Mouse (Mus musculus) testis, adult 2 months (tissue): ENCODE results near the gene Elmo1. TPM values are rescaled to one million over a fixed set of nuclear protein-coding genes. Genes with fewer than 3 reads are reported as not detected.

Source experiments
- H3K27ac ChIP-seq: fragments of 200-500 bp; 2 replicates; pipeline ENCODE4 v1.5.1; 2012; ENCODE audit warnings: low read depth, low read length; ENCODE audit not compliant: control insufficient read depth, insufficient read depth
- H3K27me3 ChIP-seq: fragments of 200-500 bp; 2 replicates; pipeline ENCODE4 v1.6.1; 2012; ENCODE audit warnings: mild to moderate bottlenecking, low read length, moderate library complexity; ENCODE audit not compliant: control insufficient read depth, insufficient read depth
- H3K36me3 ChIP-seq: fragments of 200-500 bp; 2 replicates; pipeline ENCODE4 v1.6.1; 2012; ENCODE audit warnings: mild to moderate bottlenecking, low read length; ENCODE audit not compliant: control insufficient read depth, insufficient read depth
- H3K4me1 ChIP-seq: fragments of 200-500 bp; 2 replicates; pipeline ENCODE4 v1.6.1; 2012; ENCODE audit warnings: low read length; ENCODE audit not compliant: control insufficient read depth, insufficient read depth
- H3K4me3 ChIP-seq: fragments of 200-500 bp; 2 replicates; pipeline ENCODE4 v1.5.1; 2012; ENCODE audit warnings: low read depth, mild to moderate bottlenecking, low read length, moderate library complexity, mixed read lengths; ENCODE audit not compliant: control insufficient read depth
- CTCF ChIP-seq: fragments of 200-500 bp; IDR thresholded peaks from 2 replicates; pipeline ENCODE4 v1.5.1; 2012; ENCODE audit warnings: low read depth, mild to moderate bottlenecking, inconsistent platforms, low read length, moderate library complexity; ENCODE audit not compliant: control insufficient read depth, insufficient read depth, insufficient replicate concordance
- POLR2A ChIP-seq: fragments of 200-500 bp; IDR thresholded peaks from 2 replicates; pipeline ENCODE4 v1.6.1; 2012; ENCODE audit warnings: low read depth, mild to moderate bottlenecking, inconsistent platforms, low read length, moderate library complexity; ENCODE audit not compliant: control insufficient read depth
- polyA plus RNA-seq: library from polyadenylated mRNA; depleted of rRNA; stranded (reverse); fragments of >200 nt; gene quantifications from 2 replicates; pipeline ENCODE4 v1.2.3, GENCODE M21; 2012; rRNA removed

Gene Elmo1
- 16.3 and 17.9 TPM in 2 replicates for polyA plus RNA-seq

GRCm38 (mm10) chr13:20090133-20090710, at the start of gene Elmo1:
Gene Elmo1 (plus strand): TSS chr13:20090596.
- peaks cover 9% of the 10 kb centered on the region for H3K4me1 ChIP-seq
- H3K4me3 ChIP-seq = peak within 1 kb of the TSS; percentile 84
- no peak for TF ChIP-seq POLR2A
- peak; percentile 39; the same call in 1 of the 2 replicates for TF ChIP-seq CTCF
- H3K27ac ChIP-seq = peak within 1 kb of the TSS; percentile 10; the same call in 1 of the 2 replicates
- no peaks in the 10 kb centered on the region for H3K27me3 ChIP-seq
- no peaks in the 10 kb centered on the region for H3K36me3 ChIP-seq

DNA sequence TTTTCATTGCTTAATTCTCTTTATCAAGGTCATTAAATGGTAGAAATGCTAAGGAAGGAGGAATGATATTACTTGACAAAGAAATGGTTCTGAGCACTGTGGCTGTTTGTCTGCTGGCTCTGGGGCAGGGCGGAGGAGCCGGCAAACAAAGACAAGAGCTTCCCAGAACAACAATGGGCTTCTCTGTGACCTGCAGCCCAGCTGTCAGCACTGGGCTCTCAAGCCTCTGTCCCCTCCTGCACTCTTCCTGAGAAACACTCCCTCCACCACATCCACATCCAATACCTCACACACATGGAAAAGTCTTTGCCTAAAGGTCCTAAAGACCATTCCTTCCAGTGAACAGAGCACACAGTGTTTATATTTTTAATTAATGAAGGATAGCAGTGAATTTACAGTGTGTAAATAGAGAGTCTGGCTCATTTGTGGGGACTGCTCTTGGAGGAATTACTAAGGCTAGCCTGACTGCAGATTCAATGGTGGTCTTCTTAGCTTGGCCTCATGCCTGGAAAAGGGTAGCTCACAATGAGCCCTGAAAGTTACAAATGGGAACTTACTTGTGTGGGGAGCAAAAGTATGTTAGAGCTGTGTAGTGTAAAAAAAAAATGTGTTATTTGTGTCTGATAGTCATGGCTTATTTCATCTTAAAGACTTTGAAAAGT, 49.1 kb upstream of the Elmo1 start:
- Histone ChIP-seq H3K4me1 (no peaks in the 10 kb centered on the region; the same call in 1 of the 2 replicates), H3K27ac (peak overlapping the region; percentile 39; the same call in 1 of the 2 replicates), H3K4me3 (no peak overlapping the region), H3K36me3 (no peaks in the 10 kb centered on the region), H3K27me3 (no peaks in the 10 kb centered on the region)
- TF ChIP-seq CTCF (no peak), POLR2A (no peak)

DNA sequence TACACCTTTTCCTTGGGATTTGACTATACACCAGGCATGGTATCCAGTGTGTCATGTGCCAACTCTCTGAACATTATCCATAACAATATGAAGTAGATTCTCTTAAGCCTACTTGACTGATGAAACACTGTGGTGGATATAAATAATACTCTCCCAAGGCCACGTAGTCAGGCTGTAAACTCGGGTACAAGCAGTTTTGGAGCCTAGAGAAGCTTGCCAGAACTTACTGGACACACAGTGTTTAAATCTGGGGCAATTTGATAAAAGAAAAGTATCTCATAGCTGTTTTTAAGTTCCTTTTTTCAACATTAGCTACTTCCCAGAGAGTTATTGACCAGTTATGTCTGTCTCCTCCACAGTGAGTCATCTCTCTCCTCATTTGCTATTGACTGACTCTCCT, 47.5 kb upstream of the Elmo1 start:
- H3K27me3 ChIP-seq = no peaks in the 10 kb centered on the region
- H3K4me1 ChIP-seq = no peaks in the 10 kb centered on the region; the same call in 1 of the 2 replicates
- H3K36me3 ChIP-seq = no peaks in the 10 kb centered on the region
- TF ChIP-seq POLR2A (no peak), CTCF (no peak)
- H3K4me3 ChIP-seq = no peak overlapping the region
- no peak overlapping the region for H3K27ac ChIP-seq

DNA sequence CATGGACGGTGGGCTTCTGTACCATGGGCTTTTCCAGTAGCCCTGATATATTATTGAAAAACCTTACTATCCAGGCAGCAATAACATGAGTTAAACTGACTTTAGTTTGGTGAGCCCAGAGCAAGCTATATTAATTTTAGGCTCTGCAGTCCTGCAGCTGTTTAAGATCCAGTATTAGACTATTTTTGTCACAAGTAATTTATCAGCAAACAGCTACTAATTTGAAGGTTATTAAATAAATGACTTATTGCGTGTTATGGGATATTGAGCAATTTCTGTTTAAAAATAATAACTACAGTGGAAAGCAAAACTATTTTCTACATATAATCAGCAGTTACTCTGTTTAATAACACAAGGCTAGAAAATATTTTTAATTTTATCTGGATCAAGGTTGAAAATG, 45.0 kb upstream of the Elmo1 start:
- no peak for TF ChIP-seq CTCF
- no peak for TF ChIP-seq POLR2A
- no peak overlapping the region for H3K27ac ChIP-seq
- no peaks in the 10 kb centered on the region for H3K36me3 ChIP-seq
- no peaks in the 10 kb centered on the region for H3K27me3 ChIP-seq
- peaks cover 5% of the 10 kb centered on the region; the same call in 1 of the 2 replicates for H3K4me1 ChIP-seq
- no peak overlapping the region for H3K4me3 ChIP-seq

GRCm38 (mm10) chr13:20045836-20046235, 44.6 kb upstream of the Elmo1 start:
- Histone ChIP-seq H3K4me3 (no peak overlapping the region), H3K4me1 (peaks cover 5% of the 10 kb centered on the region; the same call in 1 of the 2 replicates), H3K36me3 (no peaks in the 10 kb centered on the region), H3K27ac (no peak overlapping the region), H3K27me3 (no peaks in the 10 kb centered on the region)
- TF ChIP-seq CTCF (no peak), POLR2A (no peak)

- Histone ChIP-seq H3K4me1 (peaks cover 5% of the 10 kb centered on the region; the same call in 1 of the 2 replicates), H3K4me3 (no peak overlapping the region), H3K36me3 (no peaks in the 10 kb centered on the region), H3K27me3 (no peaks in the 10 kb centered on the region), H3K27ac (no peak overlapping the region)
- TF ChIP-seq CTCF (no peak), POLR2A (no peak)
Observed at GRCm38 (mm10) chr13:20046406-20046805, 44.0 kb upstream of the Elmo1 start.

DNA sequence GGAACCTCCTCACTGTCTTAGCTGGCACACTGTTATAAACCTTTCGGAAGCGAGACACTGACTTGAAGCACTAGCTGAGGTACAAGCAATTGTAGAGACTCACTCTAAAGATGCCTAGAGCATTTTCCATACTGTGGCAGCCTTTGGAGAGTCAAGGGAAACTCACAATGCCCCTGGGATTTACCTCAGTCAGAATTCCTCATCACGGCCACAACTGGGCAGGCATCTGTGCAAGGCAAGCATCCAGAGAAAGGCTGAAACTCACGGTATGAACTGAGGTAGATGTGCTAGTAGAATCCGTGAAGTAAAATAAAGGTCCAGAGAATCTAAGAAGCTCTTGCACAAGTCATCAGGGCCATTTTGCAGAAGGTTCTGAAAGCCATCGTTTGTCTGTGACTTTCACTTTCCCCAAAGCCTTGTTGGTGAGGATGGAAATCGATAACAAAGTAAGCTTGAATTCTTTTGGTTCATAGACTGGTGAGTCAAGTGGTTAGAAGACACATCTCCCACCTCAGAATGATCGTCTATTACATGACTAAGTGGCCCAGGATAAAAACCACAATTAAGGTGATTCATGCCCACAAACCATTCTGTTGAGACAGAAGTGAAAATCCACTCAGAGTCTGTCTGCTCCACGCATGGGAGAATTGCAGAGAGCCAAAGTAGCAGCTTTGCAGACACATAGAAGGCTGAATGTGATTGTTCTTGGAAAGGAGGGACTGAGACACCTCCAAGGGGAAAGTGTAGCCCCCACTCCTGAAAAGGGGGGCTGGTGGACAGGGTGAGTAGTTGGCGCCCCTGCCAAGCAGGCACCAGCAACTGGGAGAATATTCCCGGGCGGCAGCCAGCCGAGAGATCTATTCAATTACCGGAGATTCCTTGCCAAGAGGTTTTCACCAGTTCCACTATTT, 42.2 kb upstream of the Elmo1 start:
- H3K27ac ChIP-seq = no peak overlapping the region
- H3K36me3 ChIP-seq = no peaks in the 10 kb centered on the region
- peaks cover 5% of the 10 kb centered on the region; the same call in 1 of the 2 replicates for H3K4me1 ChIP-seq
- TF ChIP-seq CTCF = no peak
- no peak for TF ChIP-seq POLR2A
- H3K27me3 ChIP-seq = no peaks in the 10 kb centered on the region
- no peak overlapping the region for H3K4me3 ChIP-seq
